Comparison of ENCODE assay signal across 13 mouse cellular contexts in genomic region chr11:57832552-57833201, GRCm38 (mm10). TPM values are rescaled to one million over a fixed set of nuclear protein-coding genes. Genes with fewer than 3 reads are reported as not detected.
DNase-seq lines count a peak whose midpoint lies in the region; ATAC-seq and TF ChIP-seq lines count a peak whose summit lies in the region.
"Had no signal": no experiment of that assay in that cellular context is flagged by ENCODE, and none has a peak within 500 bp of the region (broad histone marks: within the 10 kb centered on the region; RNA-seq: fewer than 3 reads in every experiment).

Gene Hand1, minus strand, starts transcription at chr11:57832818.

- H3K4me2 ChIP-seq in heart, embryonic 16.5 days (ENCODE audit: low read depth, low read length), result peak within 1 kb of the TSS; percentile 81
- H3K4me2 ChIP-seq in intestine, embryonic 15.5 days (replicated peaks), result peak within 1 kb of the TSS; percentile 73
- H3K4me2 ChIP-seq: hindbrain, embryonic 13.5 days had no signal

- H3K27ac ChIP-seq in heart, embryonic 16.5 days (ENCODE audit: low read length), result peak within 1 kb of the TSS; percentile 76
- H3K27ac ChIP-seq in ES-Bruce4 (ENCODE audit: insufficient read depth, low read length), result no peak within 1 kb of the TSS
- H3K27ac ChIP-seq in intestine, embryonic 15.5 days, result peak within 1 kb of the TSS; percentile 76
- H3K27ac ChIP-seq: hindbrain, embryonic 13.5 days had no signal

- H3K9me3 ChIP-seq in heart, embryonic 16.5 days (replicated peaks; ENCODE audit: control insufficient read depth, low read length), result no peaks in the 10 kb centered on the region
- H3K9me3 ChIP-seq in E14TG2a.4 (ENCODE audit: low read length), result no peaks in the 10 kb centered on the region
- H3K9me3 ChIP-seq in ES-Bruce4 (replicated peaks; ENCODE audit: control insufficient read depth, insufficient read depth, low read length, poor library complexity, severe bottlenecking), result no peaks in the 10 kb centered on the region
- no peaks in the 10 kb centered on the region for H3K9me3 ChIP-seq in intestine, embryonic 15.5 days
- H3K9me3 ChIP-seq: hindbrain, embryonic 13.5 days had no signal

- no peaks in the 10 kb centered on the region for H3K36me3 ChIP-seq in heart, embryonic 16.5 days (ENCODE audit: control insufficient read depth, insufficient read depth)
- no peaks in the 10 kb centered on the region for H3K36me3 ChIP-seq in E14TG2a.4 (ENCODE audit: insufficient read depth, low read length)
- H3K36me3 ChIP-seq in ES-Bruce4 (ENCODE audit: control insufficient read depth, insufficient read depth, low read length, poor library complexity, severe bottlenecking), result no peaks in the 10 kb centered on the region
- H3K36me3 ChIP-seq in intestine, embryonic 15.5 days, result no peaks in the 10 kb centered on the region
- H3K36me3 ChIP-seq: hindbrain, embryonic 13.5 days had no signal

- TF ChIP-seq CTCF in E14TG2a.4 (conservative IDR thresholded peaks at IDR 0.05; ENCODE audit: low read length) (no peak), ES-Bruce4 (IDR thresholded peaks at IDR 0.05; ENCODE audit: low read depth, low read length) (no peak)

- intact Hi-C loops in heart, postnatal 36 days (cut with DNase I), result no loop called here

- peaks cover 13% of the 10 kb centered on the region for H3K4me1 ChIP-seq in heart, embryonic 16.5 days (ENCODE audit: control insufficient read depth, insufficient read depth, low read length)
- H3K4me1 ChIP-seq in E14TG2a.4 (replicated peaks; ENCODE audit: low read depth, low read length) (peaks cover 74% of the 10 kb centered on the region), ES-Bruce4 (ENCODE audit: control insufficient read depth, insufficient read depth, low read length) (peaks cover 2% of the 10 kb centered on the region)
- H3K4me1 ChIP-seq in intestine, embryonic 15.5 days (replicated peaks), result peaks cover 19% of the 10 kb centered on the region

- peaks cover 68% of the 10 kb centered on the region for H3K27me3 ChIP-seq in heart, embryonic 16.5 days (ENCODE audit: control insufficient read depth, insufficient read depth, low read length)
- H3K27me3 ChIP-seq in E14TG2a.4 (ENCODE audit: insufficient read depth, low read length) (peaks cover 98% of the 10 kb centered on the region), ES-Bruce4 (ENCODE audit: control insufficient read depth, insufficient read depth, low read length, poor library complexity, severe bottlenecking) (peaks cover 29% of the 10 kb centered on the region)
- H3K27me3 ChIP-seq in intestine, embryonic 15.5 days (replicated peaks), result peaks cover 73% of the 10 kb centered on the region

- peak within 1 kb of the TSS; percentile 64 for H3K9ac ChIP-seq in heart, embryonic 16.5 days (ENCODE audit: low read length)
- no peak within 1 kb of the TSS for H3K9ac ChIP-seq in ES-Bruce4 (ENCODE audit: low read depth, poor library complexity, severe bottlenecking)
- H3K9ac ChIP-seq in intestine, embryonic 15.5 days, result peak within 1 kb of the TSS; percentile 50
- H3K9ac ChIP-seq: hindbrain, embryonic 13.5 days had no signal

- no peak for TF ChIP-seq POLR2A in ES-Bruce4 (IDR thresholded peaks at IDR 0.05; ENCODE audit: insufficient read depth, low read length)

- 23% methylated on average over 23 of the region's 23 CpGs for WGBS in heart, embryonic 16.5 days
- 35% methylated on average over 23 of the region's 23 CpGs for WGBS in intestine, embryonic 15.5 days

- no peak for ATAC-seq in heart, embryonic 16.5 days (replicated peaks; ENCODE audit: extremely low read depth, insufficient read depth, low FRiP score)
- ATAC-seq in intestine, embryonic 15.5 days, result no peak
- ATAC-seq in cerebellum, adult (ENCODE audit: insufficient number of reproducible peaks, low FRiP score, low TSS enrichment), result no peak

- no peak for DNase-seq in heart, postnatal 36 days
- no peak for DNase-seq in thymus, postnatal 14 days
- DNase-seq in spleen, adult 12 weeks (ENCODE audit: low spot score), result no peak
- DNase-seq: cerebellum, postnatal 36 days; kidney, postnatal 4 days had no signal

- H3K4me3 ChIP-seq in heart, embryonic 16.5 days (ENCODE audit: low read length), result peak within 1 kb of the TSS; percentile 48
- H3K4me3 ChIP-seq in E14TG2a.4 (replicated peaks; ENCODE audit: low read length) (peak within 1 kb of the TSS; percentile 66), ES-Bruce4 (ENCODE audit: low read depth, low read length) (peak within 1 kb of the TSS; percentile 35)
- peak within 1 kb of the TSS; percentile 44 for H3K4me3 ChIP-seq in intestine, embryonic 15.5 days (replicated peaks)
- H3K4me3 ChIP-seq: hindbrain, embryonic 13.5 days had no signal

- TF ChIP-seq EP300 in ES-Bruce4 (IDR thresholded peaks at IDR 0.05; ENCODE audit: insufficient read depth, low read depth, low read length), result no peak

RNA-seq across cellular contexts. Expression of gene Hand1, which starts in this region (rescaled TPM):
- 7.9 and 9.7 TPM in 2 replicates for polyA plus RNA-seq in heart, embryonic 16.5 days (2015; fragmentation: Nextera tagmentation; extraction: Ambion mirVana)
- total RNA-seq in heart, postnatal 36 days (2021), result not detected
- polyA plus RNA-seq in ES-Bruce4 (2011; ENCODE audit: insufficient read depth, insufficient read length, low read depth, missing spikeins), result 3.7 and 7.0 TPM in 2 replicates
- polyA plus RNA-seq in intestine, embryonic 15.5 days (2015; fragmentation: Nextera tagmentation; extraction: Ambion mirVana), result 25.9 and 27.5 TPM in 2 replicates
- total RNA-seq: left cerebral cortex, postnatal 36 days; megakaryocyte progenitor cell, adult 5-6 weeks had no signal
- polyA plus RNA-seq: hindbrain, embryonic 13.5 days had no signal
